Mouse (Mus musculus) CD4-positive, CD25-positive, alpha-beta regulatory T cell, adult 4 months (primary cell): ENCODE data around the gene Tmco1. TPM values are rescaled to one million over a fixed set of nuclear protein-coding genes. Genes with fewer than 3 reads are reported as not detected.

ENCODE experiments used
- ATAC-seq: one replicate; pipeline ENCODE4 v1.8.0; 2017
- polyA plus RNA-seq, 2 experiments: library from polyadenylated mRNA; unstranded; fragments of 100-300 nt; shearing (Covaris generic); gene quantifications; one replicate each; pipeline ENCODE4 v1.2.1; 2017

The Tmco1 gene
- polyA plus RNA-seq, 2 experiments from 2014 or later = 102 to 115 TPM

DNA sequence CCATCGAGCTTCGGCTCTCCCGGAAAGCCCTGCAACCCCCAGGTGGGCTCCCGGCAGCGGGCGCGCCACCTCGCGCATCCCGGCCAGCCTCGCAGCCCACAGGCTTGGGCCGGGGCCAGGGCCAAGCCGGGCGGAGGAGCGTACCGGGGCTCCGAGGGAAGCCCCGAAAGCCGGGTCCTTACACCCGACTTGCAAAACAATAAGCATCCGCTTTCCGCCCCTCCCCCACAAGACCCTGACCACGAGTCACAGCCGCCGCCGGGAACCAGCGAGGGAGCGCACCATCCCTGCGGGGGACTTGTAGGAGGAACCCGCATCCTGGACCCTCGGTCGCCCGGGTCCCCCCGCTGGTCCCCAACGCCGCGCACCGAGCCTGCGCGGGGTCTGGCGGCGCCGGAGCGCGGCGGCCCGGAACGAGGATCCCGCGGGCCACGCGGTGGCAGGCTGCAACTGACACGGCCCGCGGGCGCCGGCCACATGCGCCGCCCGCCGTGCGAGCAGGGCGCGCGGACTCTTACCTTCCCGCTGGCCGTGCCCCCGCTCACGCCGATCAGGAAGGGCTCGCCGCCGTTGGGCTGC, 23.8 kb upstream of the Tmco1 start:
- ATAC-seq = peak; percentile 48

DNA sequence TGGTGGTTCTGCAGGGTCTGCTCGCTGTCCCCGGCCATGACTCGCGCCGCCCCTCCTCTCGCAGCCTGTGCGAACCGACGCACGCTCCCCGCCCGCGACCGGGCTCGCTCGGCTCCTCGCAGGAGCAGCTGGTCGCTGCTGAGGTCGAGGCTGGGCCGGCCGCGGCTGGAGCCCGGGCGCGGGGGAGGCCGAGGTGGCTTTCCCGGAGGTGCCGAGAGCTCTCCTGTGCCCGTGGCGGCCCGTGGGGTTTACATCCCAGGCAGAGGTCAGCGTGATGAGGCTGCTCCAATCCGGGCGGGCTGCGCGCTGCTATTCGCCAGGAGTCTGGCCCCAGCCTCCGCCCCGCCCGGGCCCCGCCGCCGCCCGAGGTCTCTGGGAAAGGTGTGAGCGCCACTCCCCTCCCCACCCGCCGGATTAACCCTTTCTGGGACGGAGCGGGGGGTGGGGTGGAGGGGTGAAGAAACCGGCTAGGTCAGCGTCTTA, 23.3 kb upstream of the Tmco1 start:
- ATAC-seq = peak; percentile 57

DNA sequence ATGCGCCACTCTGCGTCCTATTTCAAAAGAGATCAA, 23.0 kb upstream of the Tmco1 start, which contains the start of gene Uck2:
TSS of gene Uck2 (minus strand) at position 1 of the 36 bp plus-strand sequence.
- ATAC-seq = no peak

DNA sequence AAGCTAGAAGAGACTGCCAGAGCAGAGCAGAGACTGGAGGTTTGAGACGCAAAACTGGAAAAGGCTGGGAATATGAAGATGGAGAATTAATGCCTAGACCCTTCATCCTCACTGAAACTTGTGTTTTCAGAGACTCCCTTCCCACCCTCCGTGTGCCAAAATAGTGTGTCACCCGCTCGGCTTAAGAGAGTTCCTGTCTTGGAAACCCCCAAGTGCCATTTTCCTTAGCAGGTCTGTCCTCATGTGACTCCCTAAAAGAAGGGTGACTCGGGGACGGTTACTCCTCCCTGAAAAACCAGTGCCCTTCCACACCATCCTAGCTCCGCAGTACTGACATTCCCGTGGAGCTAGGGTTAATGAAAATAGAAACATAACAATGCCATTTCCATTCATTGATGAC, 22.8 kb upstream of the Tmco1 start:
- peak; percentile 40 for ATAC-seq

DNA sequence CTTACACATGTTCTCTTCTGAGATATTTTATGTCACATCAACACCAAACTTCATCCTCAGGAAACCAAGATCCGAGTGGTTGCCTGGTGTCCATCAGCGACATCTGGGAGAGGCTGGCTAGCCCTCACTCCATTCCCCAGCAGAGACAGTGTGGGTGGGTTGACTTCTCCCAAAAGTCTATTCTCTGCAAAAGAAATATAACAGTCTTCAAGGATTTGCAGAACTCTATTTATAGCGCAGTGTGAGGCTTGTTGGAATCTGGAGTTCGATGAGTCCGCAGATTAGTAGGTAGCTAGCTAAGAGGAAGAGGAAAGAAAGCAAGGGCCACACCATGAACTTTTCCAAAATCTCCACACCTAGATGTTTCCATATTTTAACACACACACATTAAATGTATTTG, 21.0 kb upstream of the Tmco1 start:
- no peak for ATAC-seq

DNA sequence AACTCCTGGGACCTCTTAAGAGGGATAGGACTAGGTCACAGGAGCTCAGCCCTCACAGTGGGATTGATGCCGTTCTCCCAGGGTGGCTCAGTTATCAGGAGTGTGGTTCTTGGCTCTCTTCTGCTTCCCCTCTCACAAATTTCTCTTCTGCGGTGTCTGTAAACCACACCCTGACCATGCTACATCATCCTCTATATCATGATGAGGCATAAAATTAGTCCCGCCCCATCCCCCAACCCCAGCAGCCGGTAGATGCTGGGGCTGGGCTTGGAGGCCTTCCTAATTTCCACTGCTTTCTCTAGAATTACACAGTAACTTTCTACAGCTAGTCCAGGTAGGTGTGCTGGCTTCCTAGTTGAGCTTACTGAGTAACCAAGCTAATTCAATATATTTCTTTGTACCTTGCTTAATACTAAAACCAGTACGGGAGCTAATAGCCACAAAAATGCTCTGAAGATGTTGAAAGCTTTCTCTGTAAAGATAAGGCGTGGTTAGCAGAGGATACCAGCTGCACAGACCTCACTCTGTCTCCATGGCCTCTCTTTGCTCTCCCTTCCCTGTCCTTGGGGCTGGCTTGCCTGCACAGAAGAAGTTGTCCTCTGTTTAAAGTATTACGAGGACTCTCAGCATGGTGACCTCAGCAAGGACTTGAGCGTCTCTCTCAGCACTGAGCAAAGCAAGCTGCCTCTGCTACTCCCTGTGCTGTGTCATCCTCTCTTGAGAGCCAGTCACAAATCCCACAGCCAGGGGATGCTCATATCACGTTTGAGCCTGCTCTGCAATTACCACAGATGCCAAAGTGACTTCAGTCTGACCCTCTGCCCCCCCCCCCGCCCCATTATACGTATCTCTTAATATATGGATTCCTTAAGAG, 19.3 kb upstream of the Tmco1 start:
- no peak for ATAC-seq

DNA sequence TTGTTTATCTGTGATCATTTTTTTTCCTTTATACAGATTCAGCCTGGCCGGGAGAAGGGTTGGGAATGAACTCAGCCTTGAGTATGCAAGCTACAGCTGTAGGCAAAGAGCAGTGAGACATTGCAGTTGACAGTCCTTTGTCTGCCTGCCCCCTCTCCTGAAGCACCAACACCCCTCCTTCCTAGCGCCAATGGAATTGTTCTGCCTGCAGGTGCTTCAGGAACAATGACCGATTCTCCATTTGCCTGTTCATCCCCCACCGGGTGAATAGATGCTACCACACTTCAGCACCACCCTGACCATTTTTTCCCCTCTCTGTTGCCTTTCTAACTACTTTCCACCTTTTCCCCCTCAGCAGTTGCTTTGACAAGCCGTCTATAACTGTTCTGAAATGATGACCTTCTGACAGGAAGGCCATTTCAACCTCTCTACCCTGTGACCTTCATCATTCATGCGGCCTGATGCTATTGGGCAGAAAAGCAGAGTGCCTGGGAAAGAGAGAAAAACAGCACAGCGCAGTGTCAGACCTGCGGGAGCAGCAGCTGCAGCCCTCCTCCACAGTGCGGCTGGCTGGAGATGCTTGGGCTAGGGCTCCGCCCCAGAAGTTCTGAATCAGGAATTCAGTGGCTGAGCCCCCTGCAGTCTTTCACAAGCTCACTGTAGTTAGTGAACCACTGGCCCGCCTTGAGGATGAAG, 18.5 kb upstream of the Tmco1 start:
- no peak for ATAC-seq

DNA sequence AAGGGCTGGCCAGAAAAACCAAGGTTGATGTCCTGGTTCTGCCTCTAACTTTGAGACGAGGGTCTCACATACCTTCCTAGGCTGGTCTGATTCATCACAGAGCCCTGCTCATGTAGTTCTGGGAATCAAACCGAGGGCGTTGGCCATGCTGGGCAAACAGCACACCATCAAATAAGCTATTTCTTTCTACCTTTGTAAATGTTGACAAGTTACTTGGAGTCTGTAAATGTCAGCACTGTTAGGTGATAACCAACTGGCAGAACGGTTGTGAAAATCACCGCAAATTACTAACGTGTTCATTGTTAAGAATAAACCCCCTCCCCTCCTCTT, 17.9 kb upstream of the Tmco1 start:
- no peak for ATAC-seq

DNA sequence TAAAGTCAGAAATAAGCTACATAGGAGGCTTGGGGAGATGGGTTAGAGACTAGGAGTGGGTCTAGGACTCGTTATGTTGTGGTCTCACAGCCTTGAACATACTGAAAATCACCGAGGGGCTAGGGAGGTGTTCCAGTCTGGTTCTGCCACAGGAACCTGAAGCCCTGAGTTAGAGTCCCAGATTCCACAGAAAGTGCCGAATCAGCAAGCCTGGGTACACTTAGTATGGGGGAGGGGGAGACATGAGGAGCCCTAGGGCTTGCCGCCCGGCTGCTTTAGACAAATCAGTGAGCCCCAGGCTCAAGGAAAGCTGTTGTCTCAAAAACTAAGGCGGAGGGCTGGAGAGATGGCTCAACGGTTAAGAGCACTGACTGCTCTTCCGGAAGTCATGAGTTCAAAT, 16.6 kb upstream of the Tmco1 start:
- ATAC-seq = no peak

DNA sequence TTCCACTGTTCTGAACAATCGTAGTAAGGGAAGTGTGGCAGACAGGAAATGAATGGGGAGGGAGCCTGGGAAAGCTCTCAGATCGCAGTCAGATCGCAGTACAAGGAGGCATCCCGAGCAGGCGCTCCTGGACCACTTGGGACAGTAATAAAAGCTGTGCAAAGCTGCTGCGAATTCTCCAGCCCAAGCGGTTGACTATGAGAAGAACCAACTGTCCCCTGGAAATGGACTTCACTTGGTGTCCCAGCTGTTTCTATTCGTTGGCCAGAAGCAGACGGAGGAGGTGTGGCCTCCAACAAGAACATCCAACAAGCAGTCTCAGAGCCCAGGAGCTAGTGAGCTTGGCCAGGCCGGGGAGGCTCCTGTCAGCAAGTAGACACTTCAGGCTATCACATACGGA, 15.7 kb upstream of the Tmco1 start:
- no peak for ATAC-seq

DNA sequence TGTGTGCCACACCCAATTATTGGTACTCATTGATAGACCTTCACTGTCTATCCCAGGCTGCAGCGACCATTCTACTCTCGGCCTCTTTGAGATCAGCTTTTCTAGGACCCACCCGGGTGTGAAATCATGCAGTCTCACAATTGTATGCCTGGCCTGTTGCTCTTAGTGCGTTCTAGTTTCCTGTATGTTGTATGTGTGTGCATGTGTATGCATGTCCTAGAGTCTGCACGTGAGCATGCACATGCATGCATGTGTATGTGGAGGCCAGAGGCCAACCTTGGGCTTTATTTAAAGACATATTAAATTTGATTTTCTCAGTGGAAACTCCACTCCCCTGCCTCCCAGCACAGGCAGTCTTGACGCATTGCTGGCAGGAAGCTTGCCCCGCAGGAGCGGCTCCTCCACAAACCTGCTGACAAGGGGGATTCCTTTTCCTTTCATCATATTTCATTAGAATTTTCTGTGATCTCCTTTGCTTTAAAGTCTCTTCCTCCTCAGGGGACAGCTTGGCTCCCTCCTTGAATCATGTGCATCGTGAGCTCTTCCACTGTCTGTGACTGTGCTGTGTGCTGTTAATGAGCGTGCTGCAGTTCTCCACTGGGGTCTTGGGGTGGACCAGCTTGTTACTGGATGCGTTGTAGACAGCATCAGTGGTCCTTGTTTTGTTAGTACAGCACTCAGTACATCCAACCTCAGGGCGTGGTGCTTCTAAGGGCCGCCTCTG, 12.3 kb upstream of the Tmco1 start:
- no peak for ATAC-seq

DNA sequence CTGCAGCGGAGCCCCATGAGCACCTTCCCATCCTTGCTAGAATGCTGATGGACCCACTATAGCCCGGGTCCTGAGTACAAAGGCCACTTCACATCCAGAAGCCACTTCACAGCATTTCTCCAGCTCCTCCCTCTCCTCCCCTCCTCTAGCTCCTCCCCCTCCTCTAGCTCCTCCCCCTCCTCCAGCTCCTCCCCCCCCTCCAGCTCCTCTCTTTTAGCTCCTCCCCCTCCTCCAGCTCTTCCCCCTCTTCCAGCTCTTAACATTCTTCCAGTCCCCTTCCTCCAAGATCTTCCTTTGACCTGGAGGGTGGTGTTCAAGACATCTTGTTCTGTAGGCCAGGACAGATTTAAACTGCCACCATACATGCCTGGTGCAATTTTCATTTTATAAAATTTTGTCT, 8.1 kb upstream of the Tmco1 start:
- ATAC-seq = no peak

DNA sequence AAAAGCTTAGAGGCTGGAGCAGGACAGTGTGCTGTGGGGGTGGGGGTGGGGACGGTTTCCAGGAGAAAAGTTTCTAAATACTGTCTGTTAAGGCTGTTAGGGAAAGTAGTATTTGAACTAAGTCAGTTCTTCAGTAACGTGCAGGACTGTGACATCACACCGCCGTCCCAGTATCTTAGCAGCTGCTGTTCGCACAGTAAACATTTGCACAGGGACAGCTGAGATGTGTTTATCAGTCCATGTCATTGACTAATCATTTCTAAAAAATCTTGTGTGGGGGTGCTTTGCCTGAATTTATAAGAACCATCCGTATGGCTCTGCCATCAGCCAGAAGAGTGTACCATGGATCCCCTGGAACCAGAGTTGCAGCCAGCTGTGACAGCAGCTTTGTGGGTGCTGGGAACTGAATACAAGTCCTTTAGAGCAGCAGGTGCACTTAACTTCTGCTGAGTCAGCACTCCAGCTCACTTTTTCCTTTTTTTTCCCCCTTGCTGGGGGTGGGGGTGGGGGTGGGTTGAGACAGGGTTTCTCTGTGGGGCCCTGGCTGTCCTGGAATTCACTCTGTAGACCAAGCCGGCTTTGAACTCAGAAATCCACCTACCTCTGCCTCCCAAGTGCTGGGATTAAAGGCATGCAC, 2.6 kb upstream of the Tmco1 start:
- no peak for ATAC-seq

DNA sequence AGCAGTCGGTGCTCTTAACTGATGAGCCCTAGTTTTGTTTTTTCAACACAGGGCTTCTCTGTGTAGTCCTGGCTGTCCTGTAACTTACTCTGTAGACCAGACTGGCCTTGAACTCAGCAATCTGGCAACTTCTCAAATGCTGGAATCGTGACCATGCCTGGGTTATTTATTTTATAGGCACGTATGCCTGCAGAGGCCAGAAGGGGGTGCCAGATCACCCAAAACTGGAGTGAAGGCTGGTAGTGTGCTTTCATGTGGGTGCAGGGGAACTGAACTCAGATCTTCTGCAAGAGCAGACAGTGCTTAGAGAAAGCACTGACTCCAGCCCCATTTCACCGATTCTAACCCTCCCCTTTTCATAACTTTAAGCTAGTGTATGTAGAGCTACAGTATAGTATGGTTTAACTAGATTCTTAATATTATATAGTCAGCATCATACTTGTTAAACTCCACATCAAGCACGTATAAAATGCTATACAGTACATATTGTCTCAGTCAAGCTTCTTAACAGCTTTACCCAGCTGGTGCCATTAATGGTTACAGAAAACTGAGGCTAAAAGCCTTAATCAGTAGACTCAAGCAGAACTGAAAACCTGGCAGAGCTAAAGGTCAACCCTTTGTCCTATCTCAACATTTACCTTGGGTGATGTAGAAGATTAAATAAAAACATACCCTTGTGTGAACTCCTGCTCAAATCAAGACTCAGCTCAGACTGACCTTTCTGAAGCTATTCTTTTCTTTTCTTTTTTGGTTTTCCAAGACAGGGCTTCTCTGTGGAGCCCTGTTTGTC, 1.5 kb upstream of the Tmco1 start:
- peak; percentile 49 for ATAC-seq

DNA sequence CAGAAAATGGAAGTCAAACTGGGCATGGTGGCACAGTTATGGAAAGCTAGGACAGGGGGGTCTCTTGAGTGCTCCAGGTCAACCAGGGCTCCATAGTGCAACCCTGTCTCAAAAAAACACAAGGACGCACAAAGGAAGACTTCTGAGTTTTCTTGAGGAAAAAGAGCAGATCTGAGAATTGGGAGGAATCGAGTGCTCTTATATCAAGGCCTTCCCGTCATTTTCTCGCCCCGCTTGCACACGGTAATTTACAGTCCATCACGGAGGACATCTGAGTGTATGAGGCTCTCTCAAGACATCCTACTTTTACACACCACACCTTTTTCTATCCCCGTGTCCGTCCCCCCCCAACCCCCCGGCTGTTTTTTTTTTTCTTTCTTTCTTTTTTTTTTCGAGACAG, 504 bp upstream of the Tmco1 start:
- ATAC-seq = no peak

DNA sequence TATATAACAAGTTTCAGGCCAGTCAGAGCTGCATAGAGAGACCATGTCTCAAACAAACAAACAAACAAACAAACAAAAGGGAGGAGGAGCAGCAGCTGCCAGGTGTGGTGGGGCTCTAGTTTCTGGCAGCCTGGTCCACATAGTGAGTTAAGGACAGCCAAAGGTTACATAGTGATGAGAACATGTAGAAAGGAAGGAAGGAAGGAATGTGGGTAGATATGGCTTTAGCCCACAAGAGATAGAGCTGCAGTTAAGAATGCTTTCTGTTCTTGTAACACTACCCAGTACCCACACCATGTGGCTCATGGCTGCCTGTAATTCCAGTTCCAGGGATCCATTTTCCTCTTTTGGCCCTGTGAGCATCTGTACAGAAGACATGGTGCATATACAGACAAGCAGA, 4.2 kb downstream of the Tmco1 start:
- no peak for ATAC-seq

DNA sequence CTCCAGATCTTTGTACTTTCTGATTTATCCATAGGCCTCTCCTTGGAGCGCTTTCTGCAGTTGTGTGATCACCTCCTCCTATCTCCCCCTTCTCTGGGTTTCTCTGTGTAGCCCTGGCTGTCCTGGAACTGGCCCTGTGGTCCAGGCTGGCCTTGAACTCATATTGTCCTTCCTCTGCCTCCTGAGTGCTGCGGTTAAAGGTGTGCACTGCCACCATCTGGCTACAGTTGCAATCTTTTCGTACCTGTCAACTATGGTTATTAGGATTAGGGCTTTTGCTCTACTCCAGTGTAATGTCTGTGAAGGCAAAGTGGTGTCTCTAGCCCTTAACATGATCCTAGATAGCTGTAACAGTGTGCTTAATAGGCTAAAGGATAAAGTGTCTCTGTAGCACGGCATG, 5.0 kb downstream of the Tmco1 start:
- ATAC-seq = no peak

DNA sequence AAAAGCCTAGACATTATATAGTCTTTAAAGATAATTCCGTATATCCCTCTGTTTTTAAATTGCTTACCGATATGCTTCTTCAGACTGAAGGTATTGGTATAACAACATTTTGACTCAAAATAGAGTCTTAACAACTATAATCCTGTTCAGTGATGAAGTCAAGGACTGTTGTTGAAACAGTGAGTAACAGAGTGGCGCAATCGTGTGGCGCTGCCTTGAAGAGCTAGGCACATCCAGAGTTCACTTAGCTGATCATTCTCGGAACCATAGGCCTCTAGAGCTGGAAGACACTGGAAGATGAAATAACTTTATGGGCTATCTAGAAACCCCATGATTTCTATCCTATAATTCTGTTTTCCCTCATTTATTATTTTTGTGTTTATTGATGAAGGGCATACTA, 13.5 kb downstream of the Tmco1 start:
- no peak for ATAC-seq

DNA sequence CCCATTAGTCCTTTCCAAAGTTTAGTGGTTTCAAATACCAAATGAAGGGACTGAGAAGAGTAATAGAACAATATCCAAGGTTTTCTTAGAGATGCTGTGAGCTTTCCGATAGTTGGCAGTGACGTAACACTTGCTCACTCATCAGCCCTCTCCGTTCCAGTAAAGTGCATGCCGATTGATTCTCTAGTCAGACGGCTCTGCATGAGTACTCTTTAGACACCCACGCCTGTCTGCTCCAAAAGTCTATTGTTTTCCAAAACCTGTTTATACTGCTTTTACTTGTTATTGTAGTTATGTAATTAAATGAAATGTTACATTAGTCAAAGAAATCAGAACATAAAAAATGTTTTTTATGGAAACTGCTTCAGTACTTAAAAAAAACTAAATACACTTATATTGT, 20.6 kb downstream of the Tmco1 start:
- no peak for ATAC-seq

DNA sequence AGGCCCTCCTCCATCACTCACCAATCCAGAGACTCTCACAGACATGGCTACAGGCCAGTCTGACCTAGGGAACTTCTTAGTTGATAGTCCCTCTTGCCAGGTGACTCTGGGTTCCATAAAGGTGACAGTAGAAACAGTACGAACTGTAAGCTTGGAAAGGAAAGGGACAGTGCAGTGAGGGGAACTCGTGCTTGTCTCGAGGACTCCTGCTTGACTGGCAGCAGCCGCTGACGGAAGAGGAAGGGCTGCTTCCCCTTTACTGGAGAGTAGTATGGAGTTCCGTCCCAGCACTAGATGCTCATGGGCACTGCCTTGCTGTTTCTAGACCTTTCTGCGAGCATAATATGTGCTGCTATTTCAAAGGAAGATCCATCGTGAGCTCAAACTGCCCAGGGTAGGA, 22.9 kb downstream of the Tmco1 start:
- no peak for ATAC-seq

DNA sequence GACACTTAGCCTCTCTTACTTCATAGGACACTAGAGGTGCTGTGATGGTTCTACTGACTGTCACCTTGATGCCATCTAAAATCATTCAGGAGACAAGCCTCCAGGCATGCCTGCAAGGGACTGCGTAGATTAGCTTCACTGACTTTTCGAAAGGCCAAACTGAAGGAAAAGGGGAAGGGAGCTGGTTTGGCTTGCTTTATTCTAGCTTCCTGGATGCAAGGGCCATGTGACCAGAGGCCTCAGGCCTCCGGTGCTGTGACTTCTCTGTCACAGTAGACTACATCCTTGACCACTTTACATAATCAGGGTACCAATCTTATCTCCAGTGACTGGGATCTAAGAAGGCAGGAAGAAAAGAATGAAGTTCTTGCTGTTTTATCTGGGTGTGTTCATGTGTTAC, 28.2 kb downstream of the Tmco1 start:
- no peak for ATAC-seq

DNA sequence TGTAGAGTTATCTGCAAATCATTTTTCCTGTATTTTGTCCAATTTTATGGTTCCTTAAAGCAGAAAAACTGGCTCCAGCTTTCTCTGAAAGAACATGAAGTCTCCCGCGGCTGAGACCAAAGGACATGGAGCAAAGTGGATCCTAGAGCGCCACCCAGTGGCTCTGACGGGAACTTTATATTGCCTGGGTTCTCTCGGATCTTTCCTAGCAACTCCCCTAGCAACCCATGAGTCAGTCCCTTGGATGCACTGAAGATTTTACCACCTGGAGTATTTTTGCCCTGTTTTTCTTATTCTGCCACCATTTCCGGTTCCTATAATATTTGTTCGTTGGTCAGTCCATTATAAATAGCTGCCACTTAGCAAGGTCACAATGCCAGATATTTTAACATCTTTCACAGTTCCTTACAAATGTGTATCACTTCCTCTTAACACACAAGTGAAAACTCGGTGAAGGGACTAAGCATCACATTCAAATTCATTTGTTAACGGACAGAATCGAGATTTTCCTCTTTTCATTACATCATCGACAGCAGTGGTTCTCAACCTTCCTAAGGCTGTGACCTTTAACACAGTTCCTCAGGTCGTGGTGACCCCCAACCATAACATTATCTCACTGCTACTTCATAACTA, 29.4 kb downstream of the Tmco1 start:
- peak; percentile 90 for ATAC-seq
